Mouse (Mus musculus): ENCODE measurements around the gene Disp1.

- TF ChIP-seq POLR2AphosphoS5 (IDR thresholded peaks at IDR 0.05; ENCODE audit: insufficient replicate concordance, low read depth, low read length) = no peak
- TF ChIP-seq GATA1 (IDR thresholded peaks at IDR 0.05; ENCODE audit: borderline replicate concordance, low read length) = no peak
Measured at GRCm38 (mm10) chr1:183081126-183081525, 140.2 kb downstream of the Disp1 start.

All from G1E (cell line).